In the genomic region with DNA sequence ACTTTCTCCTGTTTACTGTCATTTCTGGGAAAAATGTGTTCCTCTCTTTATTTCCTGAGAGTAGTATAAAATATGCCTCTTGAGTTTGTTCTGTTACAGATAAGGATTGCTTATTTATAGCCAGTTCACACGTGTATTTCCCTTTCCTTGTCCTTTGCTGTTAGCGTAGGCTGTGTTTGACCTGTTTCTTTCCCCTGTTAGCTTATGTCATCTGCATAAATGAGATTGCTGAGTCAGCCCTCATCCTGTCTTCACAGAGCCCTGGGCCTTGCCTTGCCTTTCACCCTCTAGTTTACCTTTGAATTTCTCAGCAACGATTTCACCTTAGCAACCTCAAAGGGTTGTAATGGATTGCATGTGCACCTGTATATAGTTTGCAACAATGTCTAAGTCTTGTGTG, we compare ENCODE assay signal across 16 mouse cellular contexts. TPM values are rescaled to one million over a fixed set of nuclear protein-coding genes. Genes with fewer than 3 reads are reported as not detected.
DNase-seq lines count a peak whose midpoint lies in the region; ATAC-seq and TF ChIP-seq lines count a peak whose summit lies in the region.
"Had no signal": no experiment of that assay in that cellular context is flagged by ENCODE, and none has a peak within 500 bp of the region (broad histone marks: within the 10 kb centered on the region; RNA-seq: fewer than 3 reads in every experiment).

No protein-coding gene starts in this region.

- no peaks in the 10 kb centered on the region for H3K9me3 ChIP-seq in liver, postnatal 0 days (ENCODE audit: low read length)
- no peaks in the 10 kb centered on the region for H3K9me3 ChIP-seq in stomach, postnatal 0 days (ENCODE audit: control insufficient read depth, low read length)
- H3K9me3 ChIP-seq: limb, embryonic 12.5 days; megakaryocyte, embryonic 14.5 days had no signal

- ATAC-seq in liver, postnatal 0 days = peak; percentile 29; the same call in 1 of the 2 replicates
- ATAC-seq in stomach, postnatal 0 days (ENCODE audit: low FRiP score, low TSS enrichment) = peak; percentile 71

- no peak overlapping the region for H3K4me3 ChIP-seq in heart, adult 2 months
- H3K4me3 ChIP-seq in liver, postnatal 0 days (ENCODE audit: low read depth, low read length) = no peak overlapping the region
- H3K4me3 ChIP-seq in stomach, postnatal 0 days (ENCODE audit: low read depth, low read length) = no peak overlapping the region
- H3K4me3 ChIP-seq: limb, embryonic 12.5 days; megakaryocyte, embryonic 14.5 days had no signal

- peak overlapping the region; percentile 38 for H3K27ac ChIP-seq in heart, adult 2 months
- no peak overlapping the region for H3K27ac ChIP-seq in liver, postnatal 0 days (ENCODE audit: low read depth)
- H3K27ac ChIP-seq in stomach, postnatal 0 days (replicated peaks) = no peak overlapping the region
- H3K27ac ChIP-seq: limb, embryonic 12.5 days; liver, embryonic 14.5 days had no signal

- TF ChIP-seq POLR2A in heart, adult 2 months (IDR thresholded peaks at IDR 0.05; ENCODE audit: insufficient read depth, low read depth, low read length) = no peak

- H3K4me2 ChIP-seq in liver, postnatal 0 days (ENCODE audit: low read depth, low read length) = no peak overlapping the region
- H3K4me2 ChIP-seq in stomach, postnatal 0 days (replicated peaks; ENCODE audit: low read depth) = no peak overlapping the region
- H3K4me2 ChIP-seq: limb, embryonic 12.5 days had no signal

- H3K4me1 ChIP-seq in heart, adult 2 months (ENCODE audit: control insufficient read depth, insufficient read depth, low read length) = peaks cover 32% of the 10 kb centered on the region
- peaks cover 13% of the 10 kb centered on the region for H3K4me1 ChIP-seq in liver, postnatal 0 days (ENCODE audit: insufficient read depth)
- peaks cover 2% of the 10 kb centered on the region; the same call in 1 of the 2 replicates for H3K4me1 ChIP-seq in stomach, postnatal 0 days (replicated peaks; ENCODE audit: control insufficient read depth, insufficient read depth)

- H3K36me3 ChIP-seq in heart, adult 2 months (ENCODE audit: control insufficient read depth, insufficient read depth, low read length) = peaks cover 7% of the 10 kb centered on the region
- H3K36me3 ChIP-seq in liver, postnatal 0 days (replicated peaks; ENCODE audit: insufficient read depth, low read length) = no peaks in the 10 kb centered on the region
- no peaks in the 10 kb centered on the region for H3K36me3 ChIP-seq in stomach, postnatal 0 days (ENCODE audit: control insufficient read depth, insufficient read depth, low read length)
- H3K36me3 ChIP-seq: limb, embryonic 12.5 days had no signal

- DNase-seq in heart, adult 2 months = no peak
- no peak for DNase-seq in heart, adult 9 months (ENCODE audit: low spot score in 2 of 2)
- DNase-seq in liver, postnatal 0 days = no peak
- DNase-seq in liver = no peak
- peak; percentile 35 for DNase-seq in brain, adult 2 months (ENCODE audit: low read depth, low spot score)
- no peak for DNase-seq in stomach, postnatal 0 days (ENCODE audit: low spot score)
- DNase-seq in layer of hippocampus, postnatal 25 days (ENCODE audit: extremely low spot score in 1 of 2, low spot score in 1 of 2) = no peak
- DNase-seq in adrenal gland, postnatal 14 days = no peak
- DNase-seq: cerebellum, adult 9-10 months; kidney, adult 18-20 months; kidney, postnatal 14 days; lung, postnatal 10 days; right cerebral cortex, adult 18-20 months had no signal

- TF ChIP-seq EP300 in heart, adult 2 months (IDR thresholded peaks at IDR 0.05; ENCODE audit: insufficient read depth, low read depth, low read length) = no peak
- TF ChIP-seq EP300 in liver, postnatal 0 days (IDR thresholded peaks at IDR 0.05; ENCODE audit: low read depth) = no peak
- TF ChIP-seq EP300 in stomach, postnatal 0 days (optimal IDR thresholded peaks at IDR 0.05) = no peak

- WGBS in heart, adult 2 months = 16% methylated on average over 3 of the region's 3 CpGs
- 27% methylated on average over 3 of the region's 3 CpGs for WGBS in liver, postnatal 0 days (ENCODE audit: insufficient replicate concordance)
- 30% methylated on average over 3 of the region's 3 CpGs for WGBS in stomach, postnatal 0 days

- intact Hi-C loops in heart, adult 2 months (cut with DNase I) = no loop called here

- no peak for TF ChIP-seq CTCF in heart, adult 2 months (IDR thresholded peaks at IDR 0.05)
- TF ChIP-seq CTCF in liver, postnatal 0 days (IDR thresholded peaks at IDR 0.05; ENCODE audit: low read depth) = no peak
- no peak for TF ChIP-seq CTCF in stomach, postnatal 0 days (IDR thresholded peaks at IDR 0.05; ENCODE audit: low read depth)

- peaks cover 13% of the 10 kb centered on the region for H3K79me2 ChIP-seq in heart, adult 2 months (replicated peaks; ENCODE audit: control insufficient read depth, insufficient read depth, low read length)

- no peak overlapping the region for H3K9ac ChIP-seq in heart, adult 2 months (ENCODE audit: low read depth, low read length)
- H3K9ac ChIP-seq in liver, postnatal 0 days (replicated peaks) = no peak overlapping the region
- H3K9ac ChIP-seq in stomach, postnatal 0 days (ENCODE audit: low read length) = no peak overlapping the region
- H3K9ac ChIP-seq: limb, embryonic 12.5 days; liver, embryonic 14.5 days had no signal

- H3K27me3 ChIP-seq in heart, adult 2 months (ENCODE audit: control insufficient read depth, insufficient read depth, low read length) = no peaks in the 10 kb centered on the region
- no peaks in the 10 kb centered on the region for H3K27me3 ChIP-seq in liver, postnatal 0 days (ENCODE audit: insufficient read depth, low read length)
- no peaks in the 10 kb centered on the region for H3K27me3 ChIP-seq in stomach, postnatal 0 days (ENCODE audit: control insufficient read depth, insufficient read depth, low read length)
- H3K27me3 ChIP-seq: limb, embryonic 12.5 days had no signal

RNA-seq across cellular contexts. Expression of gene Lpp, which starts 32.5 kb away (rescaled TPM):
- 10 to 100 TPM; 23.6 to 25.1 TPM for total RNA-seq in heart, adult 2 months (2021)
- 7.7 and 14.3 TPM in 2 replicates for polyA plus RNA-seq in heart, adult 2 months (2012; rRNA removed)
- polyA plus RNA-seq in liver, postnatal 0 days (2015; fragmentation: Nextera tagmentation; extraction: Ambion mirVana) = 9.1 and 10.7 TPM in 2 replicates
- polyA plus RNA-seq in stomach, postnatal 0 days (2015; fragmentation: Nextera tagmentation; extraction: Ambion mirVana) = 49.8 and 51.3 TPM in 2 replicates
- 1 to 10 TPM; 7.2 to 8.6 TPM for total RNA-seq in layer of hippocampus, postnatal 25 days (2021)
- total RNA-seq in adrenal gland, postnatal 14 days (2021) = 56.7 and 61.6 TPM in 2 replicates
